Mouse (Mus musculus): Measurements from ENCODE around the gene Ankrd34b. TPM values are rescaled to one million over a fixed set of nuclear protein-coding genes. Genes with fewer than 3 reads are reported as not detected.

Gene Ankrd34b
- total RNA-seq (2023), result not detected in 2 replicates

GRCm38 (mm10) chr13:92425758-92426264 is at the start of gene Ankrd34b:
Gene Ankrd34b, plus strand, starts transcription at chr13:92425896.

DNA sequence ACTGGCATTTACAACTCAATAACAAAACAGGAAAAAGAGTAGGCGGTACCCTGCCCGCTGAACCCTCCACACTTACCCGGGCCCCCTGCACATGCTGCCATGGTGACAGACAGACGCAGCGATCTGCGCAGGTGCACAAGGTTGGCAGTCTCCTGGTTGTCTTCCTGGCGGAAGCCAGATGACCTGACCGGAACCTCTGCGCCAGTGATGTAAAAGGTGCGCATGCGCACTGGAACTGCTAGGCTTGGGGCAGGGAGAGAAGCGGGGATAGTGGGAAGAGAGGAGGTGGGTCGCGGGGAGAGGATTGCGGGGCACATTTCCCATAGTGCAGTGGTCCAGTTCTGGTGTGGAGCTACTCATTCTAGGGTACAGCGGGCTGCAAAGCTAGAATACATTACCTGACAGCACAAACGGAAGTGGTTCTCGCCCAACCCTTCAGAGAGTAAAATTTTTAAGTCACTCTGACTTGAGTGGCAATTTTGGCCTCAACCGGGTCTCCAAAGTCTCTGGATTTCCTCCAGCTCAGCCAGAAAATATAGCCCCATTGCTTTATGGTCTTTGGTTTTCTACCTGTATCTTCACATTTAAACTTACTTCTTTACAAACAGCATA is 58.3 kb downstream of the Ankrd34b start, which contains the start of gene Fam151b:
TSS of gene Fam151b (minus strand) at position 164 of the 612 bp plus-strand sequence.

Other genes with a start within 250 kb of the Ankrd34b start
- not detected in 2 replicates for gene Gm20379, start 119.9 kb upstream of the Ankrd34b start, total RNA-seq (2023)
- gene Dhfr, start 71.2 kb upstream of the Ankrd34b start, total RNA-seq (2023), result 2.9 and 3.2 TPM in 2 replicates
- 13.4 and 23.9 TPM in 2 replicates for gene Msh3, start 70.9 kb upstream of the Ankrd34b start, total RNA-seq (2023)
- 3.4 and 4.1 TPM in 2 replicates for gene Fam151b, start 58.1 kb downstream of the Ankrd34b start, total RNA-seq (2023)
- 11.3 and 15.6 TPM in 2 replicates for gene Zfyve16, start 105.0 kb downstream of the Ankrd34b start, total RNA-seq (2023)
- not detected in 2 replicates for gene Spz1, start 150.3 kb downstream of the Ankrd34b start, total RNA-seq (2023)
- gene Serinc5, start 185.2 kb downstream of the Ankrd34b start, total RNA-seq (2023), result 22.1 and 22.7 TPM in 2 replicates